Mouse (Mus musculus): ENCODE data around the gene Olfr794. TPM values are rescaled to one million over a fixed set of nuclear protein-coding genes. Genes with fewer than 3 reads are reported as not detected.
A peak's percentile ranks its signal among the peaks of the same experiment; 100 is the strongest.

The Olfr794 gene
- total RNA-seq (2021) = not detected
- long read RNA-seq, experiment 1 = 0 reads
- long read RNA-seq, experiment 2 = 0 reads

GRCm38 (mm10) chr10:129567355-129567754, at the start of gene Olfr794:
Gene Olfr794 (plus strand): TSS chr10:129567655.
- TF ChIP-seq CTCF (IDR thresholded peaks at IDR 0.05) = no peak
- Histone ChIP-seq H3K4me3 (no peak within 1 kb of the TSS), H3K27ac (no peak within 1 kb of the TSS)
- no peak for DNase-seq (ENCODE audit: extremely low spot score in 1 of 2, low spot score in 2 of 2)
- intact Hi-C loops (cut with DNase I) = no loop called here

DNA sequence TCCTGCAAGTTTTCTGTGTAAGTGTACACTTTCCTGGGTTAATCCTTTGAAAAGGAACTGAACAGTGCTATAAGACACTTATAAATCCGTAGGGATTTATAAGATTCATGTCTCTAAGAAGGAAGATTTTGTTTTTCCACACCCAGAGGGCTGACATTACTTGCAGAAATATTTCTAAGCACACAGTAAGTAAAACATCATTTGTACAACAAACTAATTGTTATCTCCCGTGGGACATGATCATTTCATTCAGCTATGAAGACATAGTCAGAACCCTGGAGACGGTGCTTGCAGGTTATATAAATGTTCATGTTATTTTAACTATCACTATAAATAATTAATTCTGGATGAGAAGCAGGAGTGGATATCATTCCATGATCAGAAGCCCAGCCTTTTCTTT, 46.0 kb upstream of the Olfr794 start, which contains the start of gene Olfr791:
TSS of gene Olfr791 (plus strand) at position 301 of the 400 bp plus-strand sequence.
- Histone ChIP-seq H3K27ac (no peak within 1 kb of the TSS), H3K4me3 (no peak within 1 kb of the TSS)
- TF ChIP-seq CTCF (IDR thresholded peaks at IDR 0.05) = no peak
- intact Hi-C loops (cut with DNase I) = no loop called here
- no peak for DNase-seq (ENCODE audit: extremely low spot score in 1 of 2, low spot score in 2 of 2)

DNA sequence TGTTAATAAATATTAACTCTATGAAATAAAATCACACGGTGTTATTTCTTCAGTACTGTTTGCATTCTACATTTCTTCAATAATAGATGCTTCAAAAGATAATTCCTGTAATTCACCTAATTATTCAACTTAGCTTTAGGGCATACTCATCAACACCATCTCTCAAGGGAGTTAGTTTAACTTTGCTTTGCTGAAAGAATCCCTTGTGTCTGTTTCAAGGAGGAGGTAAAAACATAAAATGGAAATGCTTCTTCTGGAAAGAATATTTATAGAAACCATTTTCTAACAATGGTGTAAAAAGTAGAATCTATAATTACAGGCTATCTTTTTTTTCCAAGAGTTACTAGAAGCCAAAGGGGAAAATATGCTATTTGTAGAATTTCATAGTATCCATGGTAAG, 28.6 kb upstream of the Olfr794 start, which contains the start of gene Olfr792:
TSS of gene Olfr792 (plus strand) at position 301 of the 400 bp plus-strand sequence.
- Histone ChIP-seq H3K4me3 (no peak within 1 kb of the TSS), H3K27ac (no peak within 1 kb of the TSS)
- intact Hi-C loops (cut with DNase I) = no loop called here
- no peak for DNase-seq (ENCODE audit: extremely low spot score in 1 of 2, low spot score in 2 of 2)
- no peak for TF ChIP-seq CTCF (IDR thresholded peaks at IDR 0.05)

- no peak overlapping the region for H3K4me3 ChIP-seq
- DNase-seq (ENCODE audit: extremely low spot score in 1 of 2, low spot score in 2 of 2) = peak in 1 of 2 experiments; percentile 10
- intact Hi-C loops (cut with DNase I) = loop anchor here (5.0 kb wide), 1 partner anchor 543 kb away; no protein-coding TSS in a partner anchor
- H3K27ac ChIP-seq = no peak overlapping the region
- TF ChIP-seq CTCF (IDR thresholded peaks at IDR 0.05) = peak; percentile 33
Observed at GRCm38 (mm10) chr10:129549354-129549753, 18.1 kb upstream of the Olfr794 start.

- TF ChIP-seq CTCF (IDR thresholded peaks at IDR 0.05) = no peak
- Histone ChIP-seq H3K4me3 (no peak overlapping the region), H3K27ac (no peak overlapping the region)
- DNase-seq (ENCODE audit: extremely low spot score in 1 of 2, low spot score in 2 of 2) = no peak
- intact Hi-C loops (cut with DNase I) = no loop called here
Observed at GRCm38 (mm10) chr10:129577066-129577465, 9.6 kb downstream of the Olfr794 start.

DNA sequence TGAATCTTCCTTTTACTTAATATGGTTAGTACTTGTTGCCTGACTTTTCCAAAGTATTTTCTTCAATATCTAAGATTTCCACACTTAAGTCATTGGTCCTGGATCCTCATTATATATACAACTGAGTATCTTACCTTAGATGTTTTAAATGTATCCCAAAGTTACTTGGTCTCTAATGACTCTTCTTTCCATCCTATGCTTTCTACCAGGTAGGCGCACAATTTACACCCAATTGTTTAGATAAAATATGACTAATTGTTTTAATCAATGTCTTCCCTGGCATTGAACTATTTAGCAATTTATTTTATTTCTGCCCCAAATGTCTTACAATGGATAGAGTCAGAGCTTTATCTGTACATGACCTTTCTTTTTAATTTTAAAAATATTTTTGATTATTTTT, 45.0 kb downstream of the Olfr794 start, which contains the start of gene Olfr796:
TSS of gene Olfr796 (minus strand) at position 101 of the 400 bp plus-strand sequence.
- no peak within 1 kb of the TSS for H3K4me3 ChIP-seq
- no peak within 1 kb of the TSS for H3K27ac ChIP-seq
- no peak for TF ChIP-seq CTCF (IDR thresholded peaks at IDR 0.05)
- intact Hi-C loops (cut with DNase I) = no loop called here
- DNase-seq (ENCODE audit: extremely low spot score in 1 of 2, low spot score in 2 of 2) = no peak

DNA sequence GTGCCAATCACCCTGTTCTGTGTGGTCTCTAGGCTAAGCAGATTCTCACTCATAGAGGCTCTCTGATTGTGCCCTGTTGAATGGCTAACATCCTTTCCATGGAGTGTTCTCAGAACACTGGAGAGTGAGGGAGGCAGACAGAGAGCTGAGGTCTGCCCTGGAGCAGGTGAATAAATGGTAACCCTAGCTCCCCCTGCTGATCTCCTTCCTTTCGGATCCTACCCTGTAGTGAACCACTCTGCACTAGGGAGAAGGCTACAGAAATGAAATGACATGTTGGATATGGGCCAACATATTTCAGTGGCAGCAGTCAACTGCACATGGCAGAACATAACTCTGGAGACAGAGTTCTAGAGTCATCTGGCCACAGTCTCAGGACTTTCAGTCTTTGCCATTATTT, 54.3 kb downstream of the Olfr794 start:
- intact Hi-C loops (cut with DNase I) = no loop called here
- no peak overlapping the region for H3K4me3 ChIP-seq
- no peak overlapping the region for H3K27ac ChIP-seq
- no peak for DNase-seq (ENCODE audit: extremely low spot score in 1 of 2, low spot score in 2 of 2)
- no peak for TF ChIP-seq CTCF (IDR thresholded peaks at IDR 0.05)

Small RNAs within 50 kb of the gene (microRNA-seq; reads per million reads assigned to microRNA genes)
- 0 reads per million in 2 experiments for gene Gm23252

Other genes with a start within 250 kb of the Olfr794 start
- gene Olfr780, start 249.5 kb upstream of the Olfr794 start, total RNA-seq (2021) = not detected
- gene Olfr781, start 238.8 kb upstream of the Olfr794 start, total RNA-seq (2021) = not detected
- not detected for gene Olfr782, start 218.8 kb upstream of the Olfr794 start, total RNA-seq (2021)
- under 1 TPM in 1 of 2 experiments, not detected in 1; 0.21 TPM for gene Olfr784, start 183.6 kb upstream of the Olfr794 start, total RNA-seq (2021)
- gene Olfr785, start 162.2 kb upstream of the Olfr794 start, total RNA-seq (2021) = not detected
- gene Olfr786, start 140.3 kb upstream of the Olfr794 start, total RNA-seq (2021) = not detected
- gene Olfr787, start 105.8 kb upstream of the Olfr794 start, total RNA-seq (2021) = not detected
- not detected for gene Olfr788, start 96.7 kb upstream of the Olfr794 start, total RNA-seq (2021)
- not detected for gene Olfr789, start 82.9 kb upstream of the Olfr794 start, total RNA-seq (2021)
- gene Olfr790, start 69.2 kb upstream of the Olfr794 start, total RNA-seq (2021) = not detected
- gene Olfr791, start 45.9 kb upstream of the Olfr794 start, total RNA-seq (2021) = not detected
- not detected for gene Olfr792, start 28.5 kb upstream of the Olfr794 start, total RNA-seq (2021)
- gene Olfr796, start 44.9 kb downstream of the Olfr794 start, total RNA-seq (2021) = not detected
- gene Olfr798, start 60.3 kb downstream of the Olfr794 start, total RNA-seq (2021) = not detected
- not detected for gene Olfr799, start 69.8 kb downstream of the Olfr794 start, total RNA-seq (2021)
- gene Olfr800, start 90.0 kb downstream of the Olfr794 start, total RNA-seq (2021) = not detected
- not detected for gene Olfr801, start 106.2 kb downstream of the Olfr794 start, total RNA-seq (2021)
- under 1 TPM in 1 of 2 experiments, not detected in 1; 0.11 TPM for gene Olfr802, start 120.5 kb downstream of the Olfr794 start, total RNA-seq (2021)
- gene Olfr803, start 126.6 kb downstream of the Olfr794 start, total RNA-seq (2021) = not detected
- gene Olfr804, start 135.6 kb downstream of the Olfr794 start, total RNA-seq (2021) = not detected
- not detected for gene Olfr805, start 161.7 kb downstream of the Olfr794 start, total RNA-seq (2021)
- gene Olfr806, start 174.3 kb downstream of the Olfr794 start, total RNA-seq (2021) = not detected
- not detected for gene Olfr807, start 190.1 kb downstream of the Olfr794 start, total RNA-seq (2021)
- not detected for gene Olfr808, start 197.8 kb downstream of the Olfr794 start, total RNA-seq (2021)
- not detected for gene Olfr809, start 207.0 kb downstream of the Olfr794 start, total RNA-seq (2021)
- not detected for gene Olfr810, start 227.3 kb downstream of the Olfr794 start, total RNA-seq (2021)
- not detected for gene Olfr811, start 236.7 kb downstream of the Olfr794 start, total RNA-seq (2021)

Data from left cerebral cortex, adult 2 months (tissue).